Mouse (Mus musculus): ENCODE measurements around the gene Zfp385a. TPM values are rescaled to one million over a fixed set of nuclear protein-coding genes. Genes with fewer than 3 reads are reported as not detected.

Zfp385a gene
- polyA plus RNA-seq, 1 experiment from 2014 or later, result 9.2 TPM

DNA sequence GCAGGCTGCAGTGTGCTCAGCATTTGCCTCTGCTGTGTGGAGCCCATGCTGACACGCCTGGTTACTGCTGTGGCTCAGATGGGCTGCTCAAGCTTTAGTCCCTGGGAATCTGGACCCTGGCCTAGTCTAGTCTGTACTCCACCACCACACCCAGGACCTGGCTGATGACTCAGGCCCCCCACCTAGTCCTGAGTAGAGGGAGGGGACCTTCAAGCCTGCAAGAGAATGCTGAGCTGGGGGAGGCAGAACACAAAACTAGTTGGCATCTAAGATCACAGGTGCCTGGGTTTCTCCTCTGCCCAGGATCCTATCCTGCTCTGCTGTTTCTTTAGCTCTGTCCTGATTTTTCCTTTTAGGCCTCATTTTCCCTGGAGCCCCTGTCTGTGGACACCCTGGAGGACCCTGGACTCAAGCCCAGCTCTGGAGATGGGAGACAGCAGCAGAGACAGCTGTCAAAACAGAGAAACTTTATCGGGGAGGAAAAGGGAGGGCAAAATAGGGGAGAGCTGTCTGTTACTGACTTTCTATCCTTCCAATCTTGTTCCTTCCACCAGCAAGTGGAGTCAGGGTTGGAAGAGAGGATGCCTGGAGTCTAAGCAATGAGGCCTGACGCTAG is 21.6 kb downstream of the Zfp385a start:
- Histone ChIP-seq H3K4me2 (no peak overlapping the region), H3K4me1 (replicated peaks) (peaks cover 74% of the 10 kb centered on the region), H3K9ac (0 out of 2 replicates have a peak overlapping the region, but pooled peaks have one; percentile 9), H3K9me3 (replicated peaks) (no peaks in the 10 kb centered on the region), H3K27ac (ENCODE audit: poor library complexity, severe bottlenecking) (peak overlapping the region; percentile 21; the same call in 1 of the 2 replicates), H3K36me3 (peaks cover 26% of the 10 kb centered on the region), H3K27me3 (replicated peaks) (no peaks in the 10 kb centered on the region), H3K4me3 (no peak overlapping the region)
- ATAC-seq (ENCODE audit: insufficient number of reproducible peaks, low FRiP score), result no peak
- 55% methylated on average over 3 of the region's 3 CpGs for WGBS

DNA sequence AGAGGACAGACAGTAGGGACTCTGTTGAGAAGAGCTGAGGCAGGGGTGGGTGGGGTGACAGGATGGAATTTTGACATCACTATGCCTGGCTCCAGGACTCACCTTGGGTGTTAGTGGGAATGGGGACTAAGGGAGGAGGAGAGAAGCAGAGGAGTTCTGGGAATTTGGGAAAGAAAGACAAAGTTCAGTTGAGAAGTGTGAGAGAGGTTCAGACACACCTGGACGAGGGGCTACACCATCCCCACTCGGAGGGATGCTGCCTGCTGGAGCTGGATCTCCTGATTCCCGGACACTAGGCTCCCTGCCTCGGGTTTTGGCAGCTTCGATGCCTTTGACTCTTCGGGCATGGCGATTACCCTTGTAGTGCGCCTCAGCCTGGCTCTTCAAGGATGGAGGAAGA is 22.2 kb downstream of the Zfp385a start:
- peaks cover 74% of the 10 kb centered on the region for H3K4me1 ChIP-seq (replicated peaks)
- H3K27ac ChIP-seq (ENCODE audit: poor library complexity, severe bottlenecking), result peak overlapping the region; percentile 21
- 0 out of 2 replicates have a peak overlapping the region, but pooled peaks have one; percentile 9 for H3K9ac ChIP-seq
- peaks cover 26% of the 10 kb centered on the region for H3K36me3 ChIP-seq
- 77% methylated on average over 8 of the region's 8 CpGs for WGBS
- no peaks in the 10 kb centered on the region for H3K9me3 ChIP-seq (replicated peaks)
- H3K27me3 ChIP-seq (replicated peaks), result no peaks in the 10 kb centered on the region
- ATAC-seq (ENCODE audit: insufficient number of reproducible peaks, low FRiP score), result no peak
- H3K4me3 ChIP-seq, result no peak overlapping the region
- H3K4me2 ChIP-seq, result no peak overlapping the region

DNA sequence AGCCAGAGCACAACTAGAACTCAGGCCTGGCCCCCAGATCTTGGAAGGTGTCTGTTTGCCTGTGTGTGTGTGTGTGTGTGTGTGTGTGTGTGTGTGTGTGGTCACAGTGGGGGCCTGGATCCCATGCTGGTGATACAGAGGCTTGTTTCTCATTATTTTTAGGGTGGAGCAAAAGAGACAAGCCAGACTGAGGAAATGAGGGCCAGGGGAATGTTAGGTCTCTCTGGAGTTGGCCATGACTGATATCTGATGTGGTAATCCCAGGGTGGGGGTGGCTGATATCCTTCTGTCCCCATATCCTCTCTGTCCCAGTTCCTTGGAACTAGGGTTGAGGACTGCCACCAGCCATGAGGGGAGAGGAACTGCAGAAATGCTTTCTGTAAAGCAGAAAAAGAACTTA is 22.8 kb downstream of the Zfp385a start:
- Histone ChIP-seq H3K4me2 (no peak overlapping the region), H3K4me3 (no peak overlapping the region), H3K9me3 (replicated peaks) (no peaks in the 10 kb centered on the region), H3K9ac (no peak overlapping the region), H3K36me3 (peaks cover 26% of the 10 kb centered on the region), H3K4me1 (replicated peaks) (peaks cover 68% of the 10 kb centered on the region), H3K27me3 (replicated peaks) (no peaks in the 10 kb centered on the region), H3K27ac (ENCODE audit: poor library complexity, severe bottlenecking) (0 out of 2 replicates have a peak overlapping the region, but pooled peaks have one; percentile 21)
- ATAC-seq (ENCODE audit: insufficient number of reproducible peaks, low FRiP score), result no peak

DNA sequence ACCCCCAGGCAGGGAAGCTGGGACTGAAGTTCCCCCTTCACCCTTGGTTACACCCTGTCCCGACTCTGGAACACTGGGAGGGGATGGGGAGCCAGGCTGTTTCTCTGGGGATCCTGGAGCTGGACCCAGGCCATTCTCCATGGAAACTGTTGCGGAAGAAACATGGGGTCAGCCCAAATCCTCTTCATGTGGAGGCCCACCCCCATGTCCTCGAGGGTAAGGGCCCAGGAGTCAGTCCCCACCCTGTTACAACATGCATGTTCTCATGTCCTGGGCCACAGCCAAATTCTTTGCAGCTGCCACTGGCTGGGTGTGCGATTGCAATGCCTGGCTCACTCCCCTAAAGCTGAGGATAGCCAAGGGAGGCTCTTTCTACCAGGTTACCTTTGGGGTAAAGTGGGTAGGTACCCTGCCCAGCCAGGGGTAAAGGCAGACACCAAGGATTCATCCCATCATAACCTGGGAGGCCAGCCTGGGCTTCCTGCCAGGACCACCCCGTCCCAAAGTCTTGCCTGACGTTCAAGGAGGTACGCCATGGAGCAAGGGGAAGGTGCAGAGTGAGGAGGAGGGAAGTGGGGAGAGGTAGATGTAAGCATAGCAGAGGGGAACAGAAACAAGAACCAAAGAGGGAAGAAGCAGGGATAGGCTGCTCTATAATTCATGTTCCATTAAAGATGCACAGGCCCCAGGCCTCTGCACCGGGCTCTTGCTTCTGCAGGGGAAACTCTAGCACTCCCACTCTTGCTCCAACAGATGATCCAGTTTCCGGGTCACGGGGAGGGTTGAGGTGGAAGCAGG is 23.7 kb downstream of the Zfp385a start:
- WGBS, result 80% methylated on average over 10 of the region's 10 CpGs
- Histone ChIP-seq H3K27me3 (replicated peaks) (no peaks in the 10 kb centered on the region), H3K27ac (ENCODE audit: poor library complexity, severe bottlenecking) (no peak overlapping the region), H3K9ac (no peak overlapping the region), H3K4me1 (replicated peaks) (peaks cover 59% of the 10 kb centered on the region), H3K4me3 (no peak overlapping the region), H3K9me3 (replicated peaks) (no peaks in the 10 kb centered on the region), H3K4me2 (no peak overlapping the region), H3K36me3 (peaks cover 26% of the 10 kb centered on the region)
- no peak for ATAC-seq (ENCODE audit: insufficient number of reproducible peaks, low FRiP score)

DNA sequence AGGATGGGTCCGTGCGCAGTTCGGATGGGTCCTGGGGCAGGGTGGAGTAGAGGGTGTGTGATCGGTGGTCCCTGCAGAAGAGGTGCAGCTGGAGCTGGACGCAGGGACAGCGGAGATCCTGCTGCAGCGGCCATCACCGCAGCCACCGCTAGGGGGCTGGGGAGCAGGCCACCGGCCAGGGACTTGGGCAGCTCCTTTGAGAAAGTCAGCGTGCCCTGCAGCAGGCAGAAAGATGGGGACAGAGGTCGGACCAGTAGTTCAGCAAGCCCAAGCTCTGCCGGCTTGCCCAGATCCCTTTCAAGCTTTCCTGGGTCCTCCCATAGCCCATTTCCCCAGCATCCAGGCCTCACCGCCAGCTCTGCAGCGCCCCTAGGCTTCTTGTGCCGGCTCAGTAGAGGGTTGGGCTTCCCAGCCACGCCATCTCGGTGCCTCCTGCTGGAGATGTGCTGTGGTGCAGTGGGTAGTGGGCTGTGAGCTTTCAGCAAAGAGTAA is 24.8 kb downstream of the Zfp385a start:
- Histone ChIP-seq H3K9me3 (replicated peaks) (no peaks in the 10 kb centered on the region), H3K4me1 (replicated peaks) (peaks cover 52% of the 10 kb centered on the region), H3K27ac (ENCODE audit: poor library complexity, severe bottlenecking) (no peak overlapping the region; the same call in 1 of the 2 replicates), H3K27me3 (replicated peaks) (no peaks in the 10 kb centered on the region), H3K9ac (peak overlapping the region; percentile 61), H3K4me3 (peak overlapping the region; percentile 42), H3K36me3 (peaks cover 26% of the 10 kb centered on the region), H3K4me2 (peak overlapping the region; percentile 88)
- ATAC-seq (ENCODE audit: insufficient number of reproducible peaks, low FRiP score), result peak; percentile 58
- 7% methylated on average over 18 of the region's 18 CpGs for WGBS

DNA sequence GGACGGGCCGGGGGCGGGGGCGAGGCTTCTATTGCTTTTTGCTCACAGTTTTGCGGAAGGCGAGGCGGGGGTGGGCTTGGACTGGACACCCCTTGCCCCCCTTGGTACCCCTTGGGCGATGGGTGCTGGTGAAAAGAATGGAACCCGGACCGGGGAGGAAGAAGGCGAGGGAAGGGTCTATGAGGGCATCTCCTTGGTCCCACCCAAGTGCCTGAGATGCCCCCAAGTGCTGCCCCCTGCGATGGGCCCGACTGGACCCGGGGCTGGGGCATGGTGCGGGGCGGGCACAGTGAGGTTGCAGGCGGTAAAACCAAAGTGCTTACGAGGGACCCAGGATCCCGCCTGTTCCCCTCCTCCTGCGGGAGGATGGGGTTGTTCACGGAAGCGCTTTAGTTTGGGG is 25.7 kb downstream of the Zfp385a start:
- Histone ChIP-seq H3K27me3 (replicated peaks) (peaks cover 4% of the 10 kb centered on the region), H3K4me2 (peak overlapping the region; percentile 88), H3K27ac (ENCODE audit: poor library complexity, severe bottlenecking) (no peak overlapping the region), H3K9me3 (replicated peaks) (no peaks in the 10 kb centered on the region), H3K36me3 (peaks cover 25% of the 10 kb centered on the region), H3K4me1 (replicated peaks) (peaks cover 52% of the 10 kb centered on the region), H3K4me3 (peak overlapping the region; percentile 42), H3K9ac (peak overlapping the region; percentile 61)
- peak; percentile 4; the same call in 1 of the 2 replicates for ATAC-seq (ENCODE audit: insufficient number of reproducible peaks, low FRiP score)
- WGBS, result 33% methylated on average over 22 of the region's 22 CpGs

DNA sequence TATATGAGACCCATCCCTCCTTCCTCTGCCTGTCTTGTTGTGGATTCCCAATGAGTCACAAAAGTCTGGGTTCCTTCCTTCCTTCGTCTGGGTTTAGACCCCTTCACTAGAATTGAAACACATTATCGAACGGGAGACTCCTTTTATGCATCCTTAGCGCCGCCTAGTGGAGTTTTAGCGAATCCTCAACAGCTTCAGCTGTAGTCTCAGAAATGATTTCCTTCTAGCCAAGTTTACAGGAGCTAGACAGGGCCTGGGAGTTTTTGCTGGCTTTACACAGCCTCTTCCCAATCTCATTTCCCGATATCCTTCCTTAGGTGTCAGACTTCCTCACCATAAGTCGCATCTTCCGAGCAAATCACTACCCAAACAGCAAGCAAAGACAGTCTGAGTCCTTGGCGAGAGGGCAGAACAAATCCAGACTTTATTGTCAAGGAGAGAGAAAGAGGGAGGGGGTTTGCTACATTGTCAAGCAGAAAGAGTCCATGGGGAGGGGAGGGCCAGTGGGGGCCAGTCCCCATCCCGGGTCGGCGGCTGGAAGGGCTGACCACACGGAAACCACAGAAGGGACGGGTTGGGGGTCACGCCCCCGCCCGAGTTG is 26.3 kb downstream of the Zfp385a start:
- Histone ChIP-seq H3K4me2 (peak overlapping the region; percentile 88), H3K9me3 (replicated peaks) (no peaks in the 10 kb centered on the region), H3K9ac (peak overlapping the region; percentile 61), H3K27ac (ENCODE audit: poor library complexity, severe bottlenecking) (no peak overlapping the region), H3K4me3 (peak overlapping the region; percentile 42; the same call in 1 of the 2 replicates), H3K4me1 (replicated peaks) (peaks cover 54% of the 10 kb centered on the region), H3K36me3 (peaks cover 23% of the 10 kb centered on the region), H3K27me3 (replicated peaks) (peaks cover 9% of the 10 kb centered on the region)
- no peak for ATAC-seq (ENCODE audit: insufficient number of reproducible peaks, low FRiP score)
- 17% methylated on average over 18 of the region's 18 CpGs for WGBS

DNA sequence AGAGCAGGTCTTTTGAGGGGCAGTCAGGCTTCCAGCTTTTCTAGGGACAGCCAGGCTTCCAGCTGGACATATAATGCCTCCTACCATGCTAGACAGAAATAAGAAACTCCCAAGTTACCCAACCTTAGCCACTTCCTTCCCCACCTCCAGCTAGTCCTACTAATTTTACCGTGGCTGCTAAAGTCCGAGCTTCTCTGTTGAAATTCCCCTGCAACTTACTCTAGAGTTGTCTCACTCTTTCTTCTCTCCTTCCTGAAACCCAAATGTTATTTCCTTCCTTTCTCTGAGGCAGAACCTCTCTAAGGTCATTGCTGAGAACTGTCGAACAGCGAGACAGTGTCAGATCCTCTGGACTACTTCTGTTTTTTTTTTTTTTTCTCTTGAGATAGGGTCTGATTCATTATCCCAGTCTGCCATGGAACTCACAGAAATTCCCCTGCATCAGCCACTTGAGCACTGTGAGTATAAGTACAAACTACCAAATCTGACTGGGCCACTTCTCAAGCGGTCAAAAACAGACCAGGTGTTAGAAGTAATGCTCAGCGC is 29.5 kb downstream of the Zfp385a start, which contains the start of gene Gpr84:
Gene Gpr84 (minus strand): TSS at position 248 of the 546 bp plus-strand sequence.
- H3K9ac ChIP-seq, result no peak within 1 kb of the TSS
- 51% methylated on average over 6 of the region's 6 CpGs for WGBS
- no peaks in the 10 kb centered on the region for H3K9me3 ChIP-seq (replicated peaks)
- no peaks in the 10 kb centered on the region for H3K36me3 ChIP-seq
- H3K27me3 ChIP-seq (replicated peaks), result peaks cover 9% of the 10 kb centered on the region
- H3K27ac ChIP-seq (ENCODE audit: poor library complexity, severe bottlenecking), result no peak within 1 kb of the TSS
- no peak within 1 kb of the TSS for H3K4me3 ChIP-seq
- peaks cover 45% of the 10 kb centered on the region for H3K4me1 ChIP-seq (replicated peaks)
- no peak within 1 kb of the TSS for H3K4me2 ChIP-seq
- ATAC-seq (ENCODE audit: insufficient number of reproducible peaks, low FRiP score), result no peak

DNA sequence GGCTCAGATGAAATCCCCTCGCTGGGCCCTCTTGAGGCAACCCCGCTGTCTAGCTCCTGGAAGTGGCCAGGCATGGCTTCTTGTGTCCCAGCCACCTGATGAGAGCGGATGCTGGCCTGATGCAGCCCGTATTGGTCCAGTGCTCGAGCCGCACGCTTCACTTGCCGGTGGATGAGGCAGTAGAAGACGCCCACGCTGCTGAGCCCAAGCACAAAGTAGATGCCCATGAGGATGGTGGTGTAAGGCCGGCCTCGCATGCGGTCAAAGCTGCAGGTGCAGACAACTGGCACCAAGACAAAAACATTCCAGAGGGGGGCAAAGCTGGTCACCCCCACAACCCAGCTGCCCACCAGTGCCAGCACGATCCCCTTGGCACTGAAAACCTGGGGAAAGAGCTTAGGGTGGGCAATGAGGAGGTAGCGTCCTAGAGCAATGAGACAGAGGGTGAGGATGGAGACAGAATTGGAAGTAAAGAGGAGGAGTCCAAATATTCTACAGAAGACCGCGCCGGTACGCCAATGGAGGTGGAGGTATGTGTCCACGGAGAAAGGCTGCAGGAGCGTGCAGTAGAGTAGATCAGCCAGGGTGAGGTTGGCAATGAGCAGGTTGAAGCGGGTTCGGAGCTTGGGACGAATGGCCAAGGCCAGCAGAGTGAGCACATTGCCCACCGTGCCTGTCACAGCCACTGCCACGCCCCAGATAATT is 30.9 kb downstream of the Zfp385a start:
- Histone ChIP-seq H3K9ac (peak overlapping the region; percentile 26; the same call in 1 of the 2 replicates), H3K4me2 (peak overlapping the region; percentile 54), H3K9me3 (replicated peaks) (no peaks in the 10 kb centered on the region), H3K36me3 (no peaks in the 10 kb centered on the region), H3K4me3 (peak overlapping the region; percentile 7), H3K4me1 (replicated peaks) (peaks cover 40% of the 10 kb centered on the region), H3K27ac (ENCODE audit: poor library complexity, severe bottlenecking) (no peak overlapping the region), H3K27me3 (replicated peaks) (peaks cover 9% of the 10 kb centered on the region)
- WGBS, result 54% methylated on average over 26 of the region's 26 CpGs
- no peak for ATAC-seq (ENCODE audit: insufficient number of reproducible peaks, low FRiP score)

DNA sequence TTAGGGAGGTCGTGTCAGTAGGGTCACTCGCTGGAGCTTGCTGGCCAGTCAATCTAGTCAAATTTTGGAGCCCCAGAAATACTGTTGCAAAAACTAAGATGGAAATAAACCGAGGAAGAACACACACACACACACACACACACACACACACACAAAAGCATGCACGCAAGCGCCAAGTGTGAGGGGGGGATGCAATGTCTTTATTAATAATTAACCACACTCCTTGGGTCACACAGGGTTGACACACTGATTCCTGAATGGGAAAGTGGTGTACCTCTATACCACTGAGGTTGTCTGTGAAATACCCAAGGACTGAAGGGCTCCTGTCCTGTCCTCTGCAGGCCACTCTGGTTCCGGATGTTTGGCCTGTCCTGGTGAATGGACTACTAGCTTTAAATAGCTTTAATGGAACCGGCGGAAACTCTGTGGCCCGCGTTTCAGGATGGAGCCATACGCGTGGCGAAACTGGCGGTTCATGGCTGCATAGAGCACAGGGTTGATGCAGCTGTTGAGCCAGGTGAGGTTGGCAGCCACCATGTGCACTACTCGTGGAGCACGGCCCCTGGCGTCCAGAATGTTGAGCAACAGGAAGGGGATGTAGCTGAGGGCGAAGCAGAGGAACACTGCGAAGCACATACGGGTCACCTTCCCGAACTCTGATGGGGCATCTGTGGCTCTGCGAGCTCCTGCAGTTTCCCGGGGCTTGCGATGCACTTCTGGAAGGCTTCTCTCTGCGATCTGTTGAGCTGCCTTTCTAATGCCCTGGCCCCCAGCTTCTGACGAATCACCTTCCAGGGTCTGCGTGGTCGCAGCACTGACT is 31.6 kb downstream of the Zfp385a start:
- Histone ChIP-seq H3K4me3 (peak overlapping the region; percentile 7), H3K36me3 (no peaks in the 10 kb centered on the region), H3K27me3 (replicated peaks) (peaks cover 9% of the 10 kb centered on the region), H3K9me3 (replicated peaks) (no peaks in the 10 kb centered on the region), H3K27ac (ENCODE audit: poor library complexity, severe bottlenecking) (no peak overlapping the region), H3K9ac (peak overlapping the region; percentile 26; the same call in 1 of the 2 replicates), H3K4me2 (peak overlapping the region; percentile 54), H3K4me1 (replicated peaks) (peaks cover 40% of the 10 kb centered on the region)
- no peak for ATAC-seq (ENCODE audit: insufficient number of reproducible peaks, low FRiP score)
- WGBS, result 36% methylated on average over 28 of the region's 28 CpGs
